Mouse (Mus musculus) left cerebral cortex, adult 11 months (tissue): ENCODE measurements around the gene Syndig1.

ENCODE experiments used
- DNase-seq: peaks from one replicate; pipeline ENCODE4 v3.0.0; 2022; ENCODE audit warnings: low spot score

The Syndig1 gene

DNA sequence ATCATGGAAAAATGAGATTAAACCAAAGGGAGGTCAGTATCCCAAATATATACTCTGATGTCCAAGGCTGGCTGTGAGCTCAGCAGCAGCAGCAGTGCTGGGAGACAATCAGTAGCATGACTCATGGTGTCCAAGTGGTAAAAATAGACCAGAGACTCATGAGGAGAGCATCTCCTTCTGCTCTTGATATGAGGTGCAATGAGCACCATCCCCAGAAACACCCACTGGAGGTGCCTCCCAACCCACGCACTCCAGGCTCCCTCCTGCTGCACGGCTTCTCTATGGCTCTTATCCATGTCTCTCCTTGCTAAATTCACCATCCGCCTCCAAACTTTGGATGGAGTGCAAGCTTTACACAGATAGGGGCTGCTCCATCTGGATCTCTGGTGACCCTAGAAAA lies 44.3 kb downstream of the Syndig1 start:
- DNase-seq: peak; percentile 82

DNA sequence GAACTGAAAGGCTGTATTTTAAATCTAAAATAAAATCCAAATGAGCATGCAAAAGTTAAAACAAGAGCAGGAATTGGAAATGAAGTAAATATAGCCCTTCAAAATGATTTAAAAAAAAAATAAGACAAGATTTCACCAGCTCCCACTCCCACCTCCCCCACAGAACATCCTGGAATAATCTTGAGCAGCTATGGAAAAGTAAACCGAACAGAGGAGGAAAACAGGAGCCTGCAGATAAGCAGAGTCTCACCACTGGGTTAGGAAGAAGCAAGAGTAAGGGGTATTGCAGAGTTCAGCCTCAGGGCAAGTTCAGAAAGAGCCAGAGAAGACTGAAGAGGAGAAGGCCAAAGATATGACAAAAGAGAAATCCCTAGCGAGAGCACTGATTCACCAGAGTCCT lies 48.9 kb downstream of the Syndig1 start:
- no peak for DNase-seq

DNA sequence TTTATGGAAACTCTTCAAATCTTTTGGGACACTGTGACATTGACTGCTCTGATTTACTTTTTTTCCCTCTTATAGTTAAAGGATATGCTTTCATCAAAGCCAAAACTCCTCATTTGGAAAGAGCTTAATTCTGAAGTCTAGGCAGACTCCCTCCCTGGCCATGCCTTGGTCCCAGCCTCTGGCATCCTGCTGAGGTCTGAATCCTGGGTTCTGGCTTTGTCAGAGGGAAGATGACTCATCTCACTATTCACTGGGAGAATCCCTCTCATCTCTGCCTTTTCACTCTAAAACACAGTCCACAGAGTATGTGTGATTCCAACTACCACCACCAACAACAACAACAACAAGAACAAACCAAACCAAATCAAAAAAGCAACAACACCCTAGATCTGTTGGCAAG lies 58.6 kb downstream of the Syndig1 start:
- DNase-seq: no peak

DNA sequence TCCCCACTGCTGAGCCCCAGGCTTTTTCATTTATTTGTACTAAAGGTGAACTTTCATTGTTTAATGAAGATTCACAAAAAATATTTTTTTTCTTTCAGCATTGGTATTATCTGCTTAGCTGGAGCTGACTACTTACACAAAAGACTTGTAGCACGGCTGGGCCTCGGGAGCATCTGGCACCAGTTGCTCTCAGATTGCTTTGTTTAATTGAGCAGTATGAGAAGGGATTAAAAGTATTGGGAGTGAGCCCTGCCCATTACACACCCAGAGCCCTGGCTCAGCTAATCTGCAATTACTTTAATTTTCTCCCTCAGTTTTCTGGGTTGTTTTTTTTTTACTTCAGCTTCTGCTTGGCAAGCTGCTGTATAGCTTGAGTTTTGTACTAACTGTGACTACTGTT lies 62.6 kb downstream of the Syndig1 start:
- DNase-seq: no peak

DNA sequence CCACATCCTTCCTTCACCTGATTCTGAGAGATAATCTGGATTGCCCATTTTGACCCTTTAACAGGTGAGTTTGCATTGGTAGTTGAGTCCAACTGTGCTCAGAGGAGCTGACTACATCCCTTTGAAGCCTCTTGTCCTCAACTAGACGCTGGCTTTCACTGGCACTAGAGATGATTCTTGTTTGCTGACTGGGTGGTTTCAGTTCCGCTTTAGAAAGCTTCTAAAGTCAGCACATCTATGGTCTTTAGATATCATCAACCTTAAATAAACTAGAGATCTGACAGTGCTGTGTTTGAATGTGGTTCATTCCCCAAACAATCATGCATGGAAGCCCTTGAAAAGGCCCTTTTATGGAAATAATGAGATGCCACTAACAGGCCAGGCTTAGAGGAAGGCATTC lies 67.3 kb downstream of the Syndig1 start:
- DNase-seq: no peak

DNA sequence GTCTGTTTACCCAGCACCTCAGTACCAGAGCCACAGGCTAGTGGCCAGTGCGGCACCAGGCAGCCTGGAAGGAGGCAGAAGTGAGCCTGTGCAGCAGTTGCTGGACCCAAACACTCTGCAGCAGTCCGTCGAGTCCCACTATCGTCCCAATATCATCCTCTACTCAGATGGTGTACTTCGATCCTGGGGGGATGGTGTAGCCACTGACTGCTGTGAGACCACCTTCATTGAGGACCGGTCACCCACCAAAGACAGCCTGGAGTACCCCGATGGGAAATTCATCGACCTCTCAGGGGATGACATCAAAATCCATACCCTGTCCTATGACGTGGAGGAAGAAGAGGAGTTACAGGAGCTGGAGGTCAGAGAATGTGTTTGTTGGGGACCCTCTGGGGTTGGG lies 70.6 kb downstream of the Syndig1 start:
- DNase-seq: no peak

DNA sequence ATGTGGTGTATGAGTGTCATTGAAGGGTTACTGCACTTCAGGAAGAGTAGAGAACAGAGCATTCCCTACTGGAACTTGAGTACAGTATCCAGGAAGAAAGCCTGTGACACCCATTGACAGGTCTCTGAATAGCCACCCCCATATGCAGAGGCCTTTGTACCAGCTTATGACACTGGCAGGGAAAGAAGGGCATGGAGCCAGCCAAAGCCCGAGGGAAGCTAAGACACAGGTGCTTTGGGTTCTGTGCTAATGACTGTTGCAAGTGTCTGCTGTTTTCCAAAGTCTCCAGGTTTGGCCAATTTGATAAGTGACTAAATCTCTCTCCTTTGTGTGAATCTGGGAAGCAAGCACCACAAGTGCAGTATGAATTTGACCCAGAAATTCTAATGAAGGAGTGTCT lies 71.6 kb downstream of the Syndig1 start:
- DNase-seq: no peak

DNA sequence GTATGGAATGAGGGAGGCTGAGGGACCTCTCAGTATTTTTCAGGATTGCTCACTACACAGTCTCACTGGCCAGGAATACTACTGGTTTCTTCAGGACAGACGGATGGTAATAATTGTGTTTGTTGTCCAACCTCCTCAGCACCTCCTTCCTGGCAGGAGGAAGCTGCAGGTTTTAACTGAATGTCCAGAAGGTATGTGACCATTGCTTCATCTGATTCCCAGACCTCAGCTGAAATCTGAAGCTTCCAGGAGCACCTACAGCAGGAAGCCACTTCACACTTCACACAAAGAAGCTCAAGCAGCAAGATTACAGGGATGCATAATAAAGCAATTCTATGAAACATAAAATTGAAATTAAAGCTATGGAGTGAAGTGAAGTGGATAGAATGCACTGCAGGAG lies 75.4 kb downstream of the Syndig1 start:
- DNase-seq: no peak

DNA sequence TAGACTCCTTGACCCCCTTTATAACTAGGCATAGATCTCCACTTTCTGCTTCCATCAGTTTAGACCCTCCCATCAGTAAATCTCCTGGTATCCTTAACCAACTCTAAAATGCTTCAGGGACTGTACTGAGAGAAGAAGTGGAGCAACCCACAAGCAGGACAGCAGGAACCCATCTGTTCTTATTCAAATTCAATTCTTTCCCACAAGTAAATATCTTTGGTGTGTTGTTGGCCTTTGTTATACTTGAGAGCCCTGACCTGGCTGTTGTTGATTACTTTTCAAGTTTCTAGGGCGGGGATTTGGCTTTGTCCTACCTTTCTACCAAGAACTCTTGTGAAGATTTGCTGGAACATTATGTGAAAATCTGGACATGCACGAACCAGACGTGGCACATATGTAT lies 77.7 kb downstream of the Syndig1 start:
- DNase-seq: no peak

DNA sequence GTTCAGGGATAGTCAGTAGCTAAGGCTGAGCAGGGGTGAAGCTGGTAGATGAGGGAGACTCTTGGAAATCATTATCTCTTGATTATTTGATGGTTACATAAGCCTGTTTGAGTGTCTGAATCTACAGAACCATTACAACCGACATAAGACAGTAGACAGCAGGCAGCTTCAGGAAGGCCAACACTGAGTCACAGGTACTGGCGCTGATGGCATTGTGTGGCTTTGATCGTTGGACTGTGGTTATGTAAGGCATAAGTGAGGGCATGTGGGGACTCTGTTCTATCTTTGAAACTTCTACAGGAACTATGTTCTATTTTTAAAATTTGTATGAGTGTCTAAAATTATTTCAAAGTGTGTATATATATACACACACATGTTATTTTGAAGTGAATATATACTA lies 88.2 kb downstream of the Syndig1 start:
- DNase-seq: no peak

DNA sequence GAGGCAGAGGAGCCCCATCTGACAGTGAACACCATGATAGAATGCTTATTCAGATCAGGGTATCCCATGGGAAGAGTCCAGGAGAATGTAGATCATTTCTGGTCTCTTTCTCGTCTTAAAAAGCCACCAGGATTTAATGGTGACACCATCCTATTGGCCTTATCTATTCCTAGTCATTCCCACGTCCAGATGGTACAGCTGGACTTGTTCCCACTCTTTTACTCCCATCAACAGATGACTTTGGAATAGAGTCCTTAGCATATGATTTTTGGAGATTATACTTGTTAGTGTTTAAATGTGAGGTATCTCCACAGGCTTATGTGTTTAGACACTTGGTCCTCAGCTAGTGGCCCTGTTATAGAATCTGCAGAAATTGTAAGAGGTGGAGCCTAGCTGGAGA lies 94.5 kb downstream of the Syndig1 start:
- DNase-seq: no peak

DNA sequence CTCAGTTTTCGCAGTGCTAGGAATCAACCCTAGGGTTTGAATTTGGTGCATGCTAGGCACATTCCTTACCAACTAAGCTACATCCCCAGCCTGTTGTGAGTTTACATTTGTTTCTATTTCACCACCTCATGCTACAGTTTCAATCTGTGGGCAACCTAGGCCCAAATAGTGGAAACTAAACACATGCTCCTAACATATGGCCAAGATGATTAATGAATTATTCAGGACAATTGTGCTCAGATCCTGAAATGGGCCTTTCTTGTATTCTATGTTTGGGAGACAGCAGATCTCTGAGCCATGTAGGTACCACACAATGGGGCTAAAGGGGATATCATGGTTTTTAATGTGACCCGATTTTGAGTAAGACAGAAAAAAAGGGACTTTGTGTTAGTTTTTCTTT lies 96.9 kb downstream of the Syndig1 start:
- no peak for DNase-seq

DNA sequence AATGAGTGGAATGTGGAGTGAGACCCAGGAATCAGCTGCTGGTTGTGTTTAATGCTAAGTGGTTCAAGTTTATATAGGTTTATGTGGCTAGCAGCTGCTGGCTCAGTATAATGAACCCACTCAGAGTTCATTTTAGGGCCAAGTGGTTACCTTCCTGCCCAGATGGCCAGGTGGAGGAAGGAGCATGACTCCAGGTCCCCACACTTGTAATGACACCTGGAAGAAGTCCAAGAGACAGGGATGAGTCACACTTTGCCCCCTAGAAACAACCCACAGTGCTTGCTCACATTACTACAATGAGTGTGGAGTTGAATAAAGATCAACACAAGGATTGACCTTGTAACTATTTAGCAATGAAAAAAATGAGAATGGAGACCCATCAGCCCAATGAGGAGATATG lies 98.0 kb downstream of the Syndig1 start:
- no peak for DNase-seq

DNA sequence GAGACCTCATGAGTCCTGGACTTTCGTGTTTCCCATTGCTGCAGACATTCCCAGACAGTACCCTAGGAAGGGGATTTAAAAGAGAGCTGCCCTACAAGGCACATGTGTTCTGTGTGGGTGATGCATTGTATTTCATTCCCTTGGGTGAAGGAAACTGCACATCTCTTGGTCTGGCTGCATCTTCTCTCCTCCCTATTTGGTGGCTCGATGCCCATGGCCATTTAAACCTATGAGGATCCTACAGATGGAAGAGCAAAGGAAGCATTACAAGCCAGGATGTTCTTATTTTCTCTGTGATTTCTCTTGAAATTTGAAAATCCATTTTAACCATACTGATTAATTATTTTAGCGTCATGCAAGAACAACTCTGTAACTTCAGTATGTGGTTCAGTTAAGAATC lies 98.5 kb downstream of the Syndig1 start:
- no peak for DNase-seq

DNA sequence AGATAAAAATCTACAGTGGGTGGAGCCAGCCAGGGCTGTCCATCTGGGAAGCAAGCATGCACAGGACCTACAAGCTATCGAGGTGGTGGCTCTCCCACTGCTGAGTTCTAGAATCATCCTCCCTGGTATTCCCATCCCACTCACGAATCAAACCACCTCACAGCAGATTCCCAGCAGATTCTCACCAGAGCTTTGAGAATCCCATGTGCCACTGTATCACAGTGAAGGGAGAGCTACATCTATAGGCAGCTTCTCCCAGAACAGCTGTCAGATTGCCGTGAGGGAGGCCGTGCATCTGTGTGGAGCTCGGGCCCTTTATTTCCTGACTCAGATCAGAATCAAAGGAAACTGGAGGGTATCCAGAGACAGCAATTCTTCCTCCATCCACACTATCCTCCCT lies 101.0 kb downstream of the Syndig1 start:
- DNase-seq: no peak

DNA sequence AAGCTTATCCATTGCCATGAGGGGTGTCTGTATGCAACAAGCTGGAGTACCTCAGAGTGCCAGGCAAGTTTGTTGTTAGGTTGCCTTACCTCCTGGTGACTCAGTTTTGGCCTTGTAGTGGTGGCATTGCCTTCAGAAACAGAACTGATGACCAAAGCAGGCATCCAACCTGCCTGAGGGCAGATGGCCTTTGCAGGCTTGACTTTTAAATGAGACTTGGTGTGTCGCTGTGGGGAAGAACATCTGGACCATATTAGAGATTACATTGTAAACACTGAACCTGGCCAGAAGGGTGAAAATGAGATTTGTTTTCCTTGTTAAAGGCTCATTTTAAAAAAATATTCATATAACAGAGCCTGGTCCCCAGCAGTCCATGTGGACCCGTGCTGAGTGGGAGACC lies 102.1 kb downstream of the Syndig1 start:
- DNase-seq: no peak

DNA sequence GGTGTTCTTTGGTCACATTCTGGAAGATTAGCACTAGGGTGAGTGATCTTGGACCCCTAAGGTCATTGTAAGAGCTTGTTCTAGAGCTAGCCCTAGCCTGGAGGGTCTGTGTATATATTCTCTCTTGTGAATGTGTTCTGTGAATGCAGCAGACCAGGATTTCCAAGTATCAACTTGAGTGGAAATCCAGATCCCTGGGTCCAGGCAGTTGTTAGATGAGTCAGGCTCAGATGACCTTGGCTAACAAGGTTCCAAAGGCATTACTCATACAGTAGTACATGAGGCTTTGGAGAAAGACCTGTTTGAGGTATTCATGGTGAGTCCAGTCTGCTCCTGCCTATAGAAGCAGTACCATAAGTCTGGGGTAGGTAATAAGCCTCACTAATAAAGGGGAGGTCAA lies 103.1 kb downstream of the Syndig1 start:
- DNase-seq: no peak

DNA sequence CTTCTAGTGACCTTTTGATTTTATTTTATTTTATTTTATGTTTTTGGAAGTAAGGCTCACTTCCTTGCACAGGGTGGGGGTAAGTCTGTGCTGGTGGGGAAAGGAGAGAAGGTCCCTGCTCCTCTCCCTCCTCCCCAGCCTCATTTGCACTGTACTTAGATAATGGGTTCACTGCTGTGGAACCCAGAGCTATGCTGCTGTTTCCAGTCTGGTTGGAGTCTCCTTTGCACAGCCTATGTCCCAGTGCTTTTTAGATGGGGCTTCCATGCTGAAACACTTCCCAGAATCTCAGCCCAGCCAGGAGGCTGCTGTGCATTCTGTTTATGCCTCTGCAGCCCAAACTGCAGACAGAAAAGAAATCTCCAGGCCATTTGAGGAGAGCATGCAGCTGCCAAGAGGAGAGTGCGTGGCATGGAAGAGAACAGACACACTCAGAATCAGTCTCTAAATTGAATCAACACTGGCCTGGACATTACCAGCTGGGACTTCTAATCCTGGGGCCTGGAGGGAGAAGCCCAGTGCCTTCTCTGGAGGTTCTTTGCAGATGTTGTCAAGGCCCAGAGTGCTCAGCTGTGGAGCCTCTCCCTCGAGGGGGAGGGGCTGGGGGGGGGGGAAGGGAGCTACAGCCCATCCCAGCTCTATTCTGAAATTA lies 104.4 kb downstream of the Syndig1 start:
- no peak for DNase-seq

DNA sequence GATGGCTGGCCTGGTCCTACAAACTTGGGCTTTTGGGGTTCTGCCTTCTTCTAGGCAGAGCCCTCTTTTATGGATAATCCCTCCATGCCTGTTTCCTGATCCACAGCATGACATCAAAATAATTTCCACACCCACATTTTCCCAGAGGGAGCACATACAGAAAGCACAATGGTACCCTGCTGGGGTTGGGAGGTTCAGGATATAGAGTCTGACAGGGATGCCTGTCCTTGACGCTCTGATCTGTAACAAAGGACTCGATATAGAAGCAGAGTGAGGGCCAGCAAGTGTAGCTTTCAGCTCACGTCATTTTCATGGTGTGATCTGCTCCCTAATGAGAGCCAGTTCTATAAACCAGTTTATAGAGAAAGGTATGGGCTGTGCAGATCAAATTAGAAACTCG lies 105.1 kb downstream of the Syndig1 start:
- no peak for DNase-seq

DNA sequence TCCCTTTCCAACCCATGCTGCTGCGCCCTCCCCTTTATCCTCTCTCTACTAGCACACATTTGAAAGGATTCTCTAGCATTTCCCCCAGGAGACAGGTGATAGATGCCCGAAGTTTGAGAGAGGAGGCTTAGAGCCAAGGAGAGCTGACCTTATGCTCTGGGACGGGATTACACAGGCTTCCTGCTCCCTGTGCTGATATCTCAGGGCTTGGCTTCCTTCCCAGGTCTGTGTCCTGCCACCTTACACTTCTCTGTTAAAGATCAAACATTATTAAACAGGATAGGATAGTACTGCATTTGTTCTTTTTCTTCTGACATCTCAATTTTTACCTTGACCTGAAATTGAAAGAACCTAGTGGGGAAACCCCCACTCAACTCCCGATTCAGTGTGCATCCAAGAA lies 109.8 kb downstream of the Syndig1 start:
- no peak for DNase-seq

DNA sequence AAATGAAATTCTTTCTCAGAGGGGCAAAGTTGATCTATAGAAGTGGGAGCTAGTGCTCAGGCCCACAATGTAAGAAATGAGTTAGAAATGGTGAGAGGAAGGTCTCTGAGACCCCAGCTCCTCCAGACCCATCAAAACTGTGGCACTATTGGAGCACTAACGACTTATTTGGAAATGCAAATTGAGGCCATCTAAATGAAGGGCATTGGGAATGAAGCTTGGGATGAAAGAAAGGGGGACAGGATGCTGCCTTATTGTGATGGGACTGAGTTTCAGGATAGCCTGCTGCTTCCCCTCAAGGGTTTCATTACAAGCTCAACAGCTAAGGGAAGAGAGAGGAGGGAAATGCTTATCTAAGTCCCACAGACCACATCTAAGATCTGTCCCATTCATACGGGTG lies 110.6 kb downstream of the Syndig1 start:
- DNase-seq: no peak

DNA sequence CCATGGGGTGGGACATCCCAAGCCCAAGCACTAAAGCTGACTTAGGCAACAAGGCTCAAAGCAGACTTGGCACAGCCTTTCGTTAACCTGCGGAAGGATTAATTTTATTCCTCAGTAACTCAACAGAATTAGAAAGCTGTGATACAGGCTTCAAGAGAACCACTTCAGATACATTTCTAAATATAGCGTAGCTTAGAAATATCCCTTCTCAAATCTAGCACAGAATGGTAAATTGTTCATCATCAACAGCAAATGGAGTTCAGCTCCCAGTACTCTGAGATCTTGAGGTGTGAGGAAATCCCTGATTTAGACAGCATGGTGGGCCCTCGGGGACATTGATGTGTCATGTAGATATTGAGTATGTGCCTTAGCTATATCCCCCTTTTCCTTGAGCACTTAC lies 121.6 kb downstream of the Syndig1 start:
- no peak for DNase-seq

DNA sequence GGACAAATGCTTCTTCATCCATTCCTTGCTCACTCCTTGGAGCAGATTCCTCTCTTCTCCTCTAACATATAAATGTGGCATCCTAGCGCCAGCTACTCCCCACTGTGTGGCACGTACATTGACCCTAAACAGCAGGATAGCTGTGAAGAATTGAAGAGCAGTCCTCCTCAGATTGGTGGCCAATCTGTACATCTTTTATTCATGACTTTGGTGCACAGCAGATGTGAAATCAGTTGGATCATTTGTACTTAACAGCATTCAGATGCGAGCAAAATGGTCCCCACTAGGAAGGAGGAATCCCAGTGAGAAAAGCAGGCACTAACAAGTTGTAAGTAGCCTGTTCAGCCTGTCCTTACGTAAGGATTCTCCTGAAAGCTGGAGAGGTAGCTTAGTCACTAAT lies 142.0 kb downstream of the Syndig1 start:
- no peak for DNase-seq

DNA sequence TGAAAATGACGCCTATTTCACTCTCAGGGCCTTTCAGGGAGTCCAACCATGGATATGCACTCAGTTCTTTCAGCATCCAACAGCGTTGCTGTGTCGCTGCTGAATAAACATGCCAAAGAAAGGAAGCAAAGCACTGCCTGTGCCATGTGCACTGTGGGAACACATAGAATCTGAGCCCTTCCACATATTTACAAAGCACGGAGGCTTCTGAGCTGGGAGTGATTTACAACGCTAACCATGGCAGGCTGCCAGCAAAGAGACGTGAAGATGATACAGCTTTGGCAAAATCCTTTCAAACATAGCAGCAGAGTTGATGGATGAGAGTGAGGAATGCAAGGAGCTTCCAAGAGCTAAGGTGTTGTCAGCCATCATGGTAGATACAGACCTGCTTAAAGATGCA lies 144.6 kb downstream of the Syndig1 start:
- no peak for DNase-seq

DNA sequence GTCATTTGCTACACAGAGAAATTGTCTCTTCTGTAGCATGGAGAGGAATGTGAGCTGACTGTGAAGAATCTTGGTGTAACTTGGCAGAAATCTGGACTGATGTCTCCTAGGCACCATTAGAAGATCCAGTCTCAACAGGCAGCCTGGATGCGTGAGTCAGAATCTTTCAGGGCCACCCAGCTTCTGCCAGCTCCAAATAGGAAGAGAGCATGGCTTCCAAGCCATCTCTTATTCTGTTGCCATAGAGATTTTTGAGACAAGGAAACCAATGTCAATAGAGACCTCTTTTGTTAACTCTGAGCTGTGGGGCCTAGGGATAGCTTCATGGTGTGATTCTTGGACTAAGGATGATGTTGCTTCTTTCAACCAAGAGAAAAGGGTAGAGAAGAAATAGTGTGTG lies 151.4 kb downstream of the Syndig1 start:
- DNase-seq: no peak
